Mouse (Mus musculus): ENCODE results near the gene Ccnyl1.

Gene Ccnyl1

DNA sequence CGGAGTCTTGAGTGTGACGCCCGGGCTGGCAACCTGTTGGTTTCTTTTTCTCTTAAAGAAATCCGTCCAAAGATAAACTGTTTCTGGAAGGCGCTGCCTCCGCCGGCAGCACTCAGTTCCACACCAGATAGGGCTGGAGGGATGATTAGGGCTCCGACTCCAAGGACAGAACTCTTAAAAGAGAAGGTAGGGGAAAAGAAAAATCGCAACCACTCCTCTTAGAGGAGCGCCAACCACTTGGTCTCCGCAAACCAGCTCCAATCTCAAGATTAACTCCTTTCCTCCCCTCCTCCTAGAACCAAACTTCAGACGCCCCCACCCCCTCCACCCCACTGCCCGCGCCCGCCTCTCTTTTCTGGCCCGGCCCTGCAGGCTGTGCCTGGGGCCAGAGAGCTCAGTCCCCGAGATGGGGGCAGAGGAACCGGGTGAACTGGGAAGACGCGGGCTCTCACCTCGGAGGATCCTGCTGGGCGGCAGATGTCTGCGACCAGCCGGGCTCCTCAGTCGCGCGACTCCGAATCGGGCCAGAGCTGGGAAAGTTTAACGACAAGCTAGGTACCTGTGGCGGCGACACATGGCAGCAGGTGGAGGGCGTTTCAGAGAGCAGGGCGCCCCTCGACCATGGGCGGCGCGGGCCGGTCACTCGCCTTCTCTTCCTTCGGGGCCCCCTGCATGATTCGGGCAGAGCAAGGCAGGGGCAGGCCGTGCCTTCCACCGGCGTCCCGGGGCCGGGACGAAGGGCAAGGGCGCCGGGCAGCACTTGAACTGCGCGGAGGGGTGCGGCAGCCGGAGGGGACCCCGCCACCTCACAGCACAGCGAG is 46.6 kb downstream of the Ccnyl1 start:
- DNase-seq (ENCODE audit: extremely low read depth, low read depth, low spot score), result no peak

DNA sequence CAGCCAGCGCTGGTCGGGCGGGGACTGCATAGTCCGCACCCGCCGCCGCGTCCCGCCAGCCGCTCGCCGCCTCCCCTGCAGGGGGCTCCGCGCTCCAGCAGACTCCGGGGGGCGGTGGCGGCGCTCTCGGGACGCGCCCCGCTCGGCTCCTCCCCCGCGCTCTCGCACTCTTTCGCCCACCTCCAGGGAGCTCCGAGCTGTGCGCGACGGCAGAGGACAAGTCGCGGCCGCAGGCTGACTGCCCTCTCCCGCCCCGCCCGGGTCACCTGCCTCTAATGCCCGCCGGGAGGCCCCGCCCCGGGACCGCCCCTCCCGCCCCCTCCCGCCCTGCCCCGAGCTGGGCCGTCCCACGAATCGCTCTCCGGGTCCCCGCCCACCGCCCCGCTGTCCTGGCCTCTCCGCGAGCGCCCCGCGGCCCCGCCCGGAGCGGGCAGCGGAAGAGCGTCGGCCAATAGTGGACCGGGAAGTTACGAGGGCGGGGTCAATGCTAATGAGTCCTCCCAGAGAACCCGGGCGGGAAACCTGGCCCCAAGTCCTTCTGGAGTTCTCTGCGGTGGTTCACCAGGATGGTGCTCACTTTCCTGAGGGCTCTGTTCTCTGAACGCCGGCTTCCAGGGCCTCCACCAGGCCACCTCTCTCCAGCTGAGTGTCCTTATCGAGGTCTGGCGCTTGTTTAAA is 47.4 kb downstream of the Ccnyl1 start, which contains the start of gene Fzd5:
Gene Fzd5, minus strand, starts transcription at position 250 of the 678 bp plus-strand sequence.
- no peak for DNase-seq (ENCODE audit: extremely low read depth, low read depth, low spot score)

DNA sequence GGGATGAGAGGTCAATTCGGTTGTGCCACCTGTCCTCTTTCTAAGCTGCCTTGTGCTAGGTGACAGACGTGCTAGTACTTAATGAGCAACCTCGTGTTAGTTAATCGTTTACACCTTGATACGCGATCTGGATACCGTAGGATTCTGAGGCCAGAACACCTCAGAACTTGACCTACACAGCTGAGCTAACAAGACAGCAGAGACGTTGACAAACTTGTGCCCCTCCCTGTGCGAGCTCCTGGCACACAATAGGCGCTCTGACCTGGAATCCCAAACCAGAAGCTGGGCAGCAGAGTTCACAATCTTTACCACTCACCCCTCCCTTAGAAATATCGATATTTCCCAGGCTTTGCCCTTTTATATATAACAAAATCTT is 47.9 kb downstream of the Ccnyl1 start:
- DNase-seq (ENCODE audit: extremely low read depth, low read depth, low spot score), result no peak

DNA sequence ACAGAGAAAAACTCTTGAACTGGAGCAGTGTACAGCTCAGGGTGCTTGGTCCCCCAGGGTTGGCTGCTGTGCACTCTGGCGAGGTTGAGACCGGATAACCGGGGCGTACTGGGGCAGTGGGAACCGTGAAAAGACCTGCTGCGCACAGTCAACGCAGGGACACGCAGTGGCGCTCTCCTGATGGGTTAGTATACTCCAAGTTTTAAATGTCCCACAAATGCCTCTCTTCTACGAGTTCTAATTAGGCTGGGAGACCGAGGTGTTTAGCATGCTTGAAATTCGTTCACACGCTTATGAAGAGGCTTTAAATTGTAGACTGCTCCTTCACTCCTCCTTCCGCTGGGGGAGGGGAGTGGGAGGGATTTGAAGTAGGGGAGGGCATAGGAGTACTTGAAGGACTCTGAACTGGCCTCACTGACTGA is 48.4 kb downstream of the Ccnyl1 start:
- DNase-seq (ENCODE audit: extremely low read depth, low read depth, low spot score), result no peak

DNA sequence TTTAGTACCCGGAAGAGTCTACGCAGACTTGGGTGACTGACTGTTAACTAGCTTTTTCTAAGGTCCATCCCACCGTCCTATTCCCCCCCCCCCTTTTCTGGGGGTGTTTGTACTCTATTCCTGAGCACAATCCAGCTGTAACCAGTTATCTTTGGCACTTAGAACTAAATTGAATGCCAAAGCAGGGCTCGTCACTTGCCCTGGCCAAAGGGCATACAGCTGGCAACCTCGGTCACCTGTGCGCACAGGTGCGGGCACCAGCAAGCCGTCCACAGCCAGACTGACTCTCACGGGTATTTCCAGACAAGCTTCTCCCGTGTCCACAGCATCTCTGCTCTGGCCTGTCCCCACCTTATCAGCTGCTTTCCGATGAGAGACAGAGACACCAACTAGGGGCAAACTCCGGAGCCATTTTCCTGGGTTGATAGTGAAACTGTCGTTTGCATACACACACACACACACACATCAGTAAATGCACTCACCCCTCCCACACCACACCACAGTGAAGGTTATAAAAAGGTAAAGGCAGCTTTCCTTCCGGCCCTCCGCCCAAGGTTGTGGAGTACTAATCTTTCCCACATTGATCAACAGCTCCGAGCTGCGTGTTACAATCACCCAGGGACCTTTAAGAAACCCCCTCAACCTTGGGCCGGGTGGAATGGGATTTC is 52.6 kb downstream of the Ccnyl1 start:
- no peak for DNase-seq (ENCODE audit: extremely low read depth, low read depth, low spot score)

DNA sequence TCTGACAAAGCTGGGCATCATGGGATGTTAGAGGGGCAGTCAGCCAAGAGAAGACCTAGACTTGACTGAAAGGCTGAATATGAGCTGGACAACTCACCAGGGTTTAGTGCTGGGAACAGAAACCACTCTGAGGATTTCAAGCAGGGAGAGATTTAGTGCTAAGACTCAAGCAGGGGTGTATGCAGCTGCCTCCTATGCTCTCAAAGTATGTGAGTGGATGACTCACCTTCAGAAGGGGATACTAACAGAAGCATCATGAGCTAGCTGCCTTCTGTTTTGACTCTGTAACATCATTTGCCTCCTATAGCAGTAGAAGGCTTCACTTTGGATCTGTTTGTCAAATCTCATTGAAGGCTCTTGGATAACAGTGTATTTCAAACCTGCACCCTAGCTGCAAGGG is 54.4 kb downstream of the Ccnyl1 start:
- no peak for DNase-seq (ENCODE audit: extremely low read depth, low read depth, low spot score)

DNA sequence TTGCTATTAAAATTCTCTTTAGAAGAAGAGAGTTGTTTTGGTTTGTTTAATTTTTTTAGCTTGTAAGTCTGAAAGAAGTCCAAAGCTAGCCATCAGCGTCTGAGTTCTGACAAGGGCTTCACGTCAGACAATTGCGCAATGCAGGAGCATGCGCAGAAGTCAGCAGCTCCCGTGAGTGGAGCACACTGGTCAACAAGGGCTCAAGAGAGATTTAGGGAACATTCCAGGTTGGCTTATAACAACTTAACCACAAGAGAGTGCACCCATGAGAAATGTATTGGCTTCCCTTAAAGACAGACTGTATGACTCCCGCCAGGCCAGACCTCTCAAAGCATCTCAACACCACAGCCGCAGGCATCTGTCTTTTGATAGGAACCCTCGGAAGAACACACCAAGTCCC is 62.9 kb downstream of the Ccnyl1 start:
- no peak for DNase-seq (ENCODE audit: extremely low read depth, low read depth, low spot score)

DNA sequence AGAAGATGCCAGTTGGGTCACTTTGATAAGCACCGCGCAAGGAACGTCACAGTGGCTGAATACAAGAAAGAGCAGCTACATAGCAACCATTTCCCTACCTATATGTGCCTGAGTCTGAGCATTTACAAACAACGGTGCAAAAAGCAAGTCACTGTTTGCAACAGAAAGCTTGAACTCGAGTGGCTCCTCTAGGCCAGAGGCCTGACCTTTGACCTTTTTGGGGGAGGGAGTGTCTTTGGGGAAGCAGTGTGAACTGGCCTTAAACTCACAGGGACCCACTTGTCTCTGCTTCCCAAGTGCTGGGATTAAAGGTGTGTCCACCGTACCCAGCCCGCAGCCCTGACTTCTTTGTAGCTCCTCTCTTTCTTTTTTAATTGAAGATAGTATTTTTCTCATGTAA is 63.4 kb downstream of the Ccnyl1 start:
- no peak for DNase-seq (ENCODE audit: extremely low read depth, low read depth, low spot score)

DNA sequence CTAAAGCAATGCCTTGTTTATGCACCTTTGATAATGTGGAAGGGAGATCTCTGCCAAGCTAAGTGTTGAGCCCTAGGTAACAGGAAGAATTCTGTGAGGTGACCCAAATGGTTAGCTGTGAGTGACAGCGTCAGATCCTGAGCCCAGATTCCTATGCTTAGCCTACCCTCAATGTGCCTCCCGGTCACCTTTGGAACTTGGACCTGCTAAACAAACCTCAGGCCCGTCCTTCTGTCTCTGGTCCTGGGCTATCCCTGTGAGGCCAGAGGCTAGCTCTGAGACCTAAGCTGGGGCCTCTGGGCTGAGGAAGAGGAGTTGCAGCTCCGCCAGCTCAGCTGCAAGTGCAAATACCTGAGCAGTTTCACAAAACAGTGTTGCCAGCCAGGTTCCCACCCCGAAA is 64.4 kb downstream of the Ccnyl1 start:
- DNase-seq (ENCODE audit: extremely low read depth, low read depth, low spot score), result no peak

DNA sequence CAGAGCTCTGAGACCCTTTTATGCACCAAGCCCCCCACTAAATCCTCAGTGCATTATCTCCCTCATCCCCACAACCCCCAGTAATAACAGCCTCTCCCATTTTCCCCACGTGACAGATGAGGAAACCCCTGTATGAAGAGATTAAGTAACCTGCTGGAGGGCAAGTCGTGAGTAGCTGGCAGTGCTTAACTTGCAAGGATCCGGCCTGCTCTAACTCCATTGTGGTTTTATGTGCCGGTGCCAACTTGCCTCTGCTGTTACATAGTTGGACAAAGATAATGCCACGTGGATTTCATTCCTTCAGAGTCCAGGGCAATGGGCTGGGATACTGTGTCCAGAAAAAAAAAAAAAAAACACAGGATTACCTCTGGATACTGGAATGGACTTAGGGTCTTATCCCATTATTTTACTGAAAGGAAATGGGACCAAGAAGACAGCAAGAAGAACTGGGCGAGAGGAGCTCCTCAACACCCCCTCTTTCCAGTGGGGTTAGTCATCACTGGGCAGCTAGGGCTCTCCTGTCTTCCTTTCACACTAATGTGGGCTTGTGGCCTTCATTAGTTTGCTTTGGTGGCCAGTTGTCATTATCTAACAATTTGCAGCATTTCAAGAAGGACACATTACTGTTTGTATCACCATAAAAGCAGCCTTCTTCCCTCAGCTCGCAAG is 65.8 kb downstream of the Ccnyl1 start:
- DNase-seq (ENCODE audit: extremely low read depth, low read depth, low spot score), result peak; percentile 83

DNA sequence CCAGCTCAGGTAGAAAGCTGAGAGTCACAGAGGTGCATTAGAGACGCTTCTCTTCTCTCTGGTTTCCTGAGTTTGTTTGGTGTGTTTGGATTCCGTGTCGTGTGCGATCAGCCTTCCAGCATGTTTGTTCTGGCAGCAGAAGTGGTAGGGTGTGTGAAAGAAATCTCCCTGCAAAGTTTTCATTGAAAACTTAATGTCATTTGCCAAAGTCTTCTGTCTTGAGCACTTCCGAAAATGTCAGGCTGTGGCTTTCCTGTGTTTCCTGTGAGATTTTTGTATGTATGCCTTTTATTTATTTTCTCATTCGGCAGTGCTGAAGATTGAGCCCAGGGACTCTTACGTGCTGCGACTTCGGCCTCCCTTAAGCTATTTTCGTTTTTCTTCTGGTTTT is 66.4 kb downstream of the Ccnyl1 start:
- no peak for DNase-seq (ENCODE audit: extremely low read depth, low read depth, low spot score)

DNA sequence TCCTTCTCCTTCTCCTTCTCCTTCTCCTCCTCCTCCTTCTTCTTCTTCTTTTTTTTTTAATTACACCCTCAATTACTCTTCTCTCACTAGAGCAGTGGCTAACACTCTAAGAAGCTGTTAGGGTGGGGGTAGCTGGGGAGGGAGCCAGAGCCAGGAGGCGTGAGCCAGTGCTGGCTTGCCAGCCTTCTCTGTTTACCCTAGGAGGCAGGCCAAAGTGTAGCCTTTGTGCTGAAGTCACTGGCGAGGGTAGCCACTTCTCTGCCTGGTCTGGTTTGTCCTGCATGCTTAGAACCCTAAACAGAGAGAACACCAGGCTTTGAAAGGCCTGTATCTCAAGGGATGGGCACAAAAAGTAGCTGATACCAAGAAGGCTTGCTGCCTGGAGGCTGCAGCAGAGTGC is 67.0 kb downstream of the Ccnyl1 start:
- no peak for DNase-seq (ENCODE audit: extremely low read depth, low read depth, low spot score)

DNA sequence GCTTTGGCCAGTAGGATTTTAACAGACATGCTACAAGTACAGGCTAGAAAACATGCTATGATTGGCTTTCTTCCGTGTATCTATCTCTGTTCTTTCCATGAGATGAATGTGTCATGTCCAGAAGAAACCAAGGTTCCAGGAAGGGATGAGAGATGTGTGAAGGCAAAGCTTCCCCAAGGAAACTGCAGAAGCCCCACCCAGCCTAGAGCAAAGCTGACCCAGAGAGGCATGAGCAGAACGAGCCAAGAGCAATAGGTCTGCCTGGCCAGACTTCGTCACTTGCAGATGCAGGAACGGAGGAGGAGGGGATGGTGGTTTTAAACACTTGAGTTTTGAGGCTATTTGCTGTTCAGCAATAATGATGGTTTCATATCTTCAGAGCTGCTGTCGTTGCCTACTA is 67.5 kb downstream of the Ccnyl1 start:
- no peak for DNase-seq (ENCODE audit: extremely low read depth, low read depth, low spot score)

DNA sequence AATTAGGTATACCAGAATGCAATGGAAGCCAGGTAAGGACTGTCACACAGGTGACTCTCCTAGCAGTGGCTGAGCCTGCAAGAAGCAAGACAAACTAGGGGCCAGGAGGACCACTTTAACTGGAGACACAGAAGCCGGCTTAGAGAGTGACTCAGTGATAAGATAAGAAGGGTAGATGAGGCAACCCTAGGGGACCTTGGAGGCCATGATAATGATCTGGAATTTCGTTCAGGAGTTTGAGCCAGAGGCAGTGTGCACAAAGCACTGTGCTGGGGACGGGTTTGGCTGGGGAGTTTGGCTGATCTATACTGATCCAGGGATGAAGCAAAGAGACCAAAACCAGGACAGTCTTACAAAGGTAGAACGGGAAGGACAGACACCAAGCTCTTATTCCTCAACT is 71.4 kb downstream of the Ccnyl1 start:
- no peak for DNase-seq (ENCODE audit: extremely low read depth, low read depth, low spot score)

DNA sequence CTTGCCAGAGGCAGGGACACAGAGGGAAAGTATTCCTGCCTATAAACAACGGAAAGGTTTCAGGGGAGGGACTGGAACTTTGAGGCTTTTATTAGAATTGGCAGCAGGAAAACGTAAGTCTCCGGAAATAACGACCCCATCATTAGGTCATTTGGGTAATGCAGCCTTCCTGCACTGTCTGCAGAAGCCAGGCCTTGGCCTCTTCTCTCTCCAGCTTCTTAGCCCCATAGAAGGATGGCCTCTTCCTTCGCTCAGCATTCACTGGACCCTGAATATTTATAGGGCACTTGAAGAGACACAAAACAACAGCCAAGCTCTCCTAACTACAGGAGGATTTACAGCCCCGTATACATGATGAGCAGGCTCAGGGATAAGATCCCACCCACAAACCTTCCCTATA is 79.9 kb downstream of the Ccnyl1 start:
- DNase-seq (ENCODE audit: extremely low read depth, low read depth, low spot score), result no peak

DNA sequence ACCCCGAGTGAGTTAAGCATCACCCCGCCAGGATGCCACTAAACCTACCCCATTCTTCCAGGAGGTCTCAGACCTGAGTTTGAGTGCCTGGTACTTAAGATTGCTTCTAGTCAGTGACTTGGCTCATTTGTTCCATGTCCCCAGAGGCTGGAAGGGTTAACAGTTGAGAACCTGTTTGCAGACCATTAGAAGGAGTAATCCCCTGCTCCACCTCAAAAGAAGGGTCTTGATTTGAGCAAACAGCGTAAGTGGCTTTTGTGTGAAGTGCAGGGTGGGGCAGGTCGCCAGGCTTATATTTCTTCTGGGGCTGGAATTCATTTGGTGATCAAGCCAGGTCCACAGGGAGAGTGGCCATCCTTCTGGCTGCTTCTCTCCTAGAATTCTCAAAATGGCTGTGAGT is 83.0 kb downstream of the Ccnyl1 start:
- no peak for DNase-seq (ENCODE audit: extremely low read depth, low read depth, low spot score)

Measured in fat pad, adult 2 months (tissue).